Mouse (Mus musculus) spleen, adult 2 months (tissue): Measurements from ENCODE around the gene Insr.

Experiments used
- CTCF ChIP-seq: fragments of 200-500 bp; IDR thresholded peaks from 2 replicates; pipeline ENCODE4 v1.5.1; 2011; ENCODE audit warnings: mild to moderate bottlenecking, inconsistent platforms; ENCODE audit not compliant: insufficient read depth, insufficient read length, insufficient replicate concordance; ENCODE audit errors: extremely low read depth
- POLR2A ChIP-seq: fragments of 200-500 bp; IDR thresholded peaks from 2 replicates; pipeline ENCODE4 v1.6.1; 2011; ENCODE audit warnings: low read depth, low read length, inconsistent platforms

DNA sequence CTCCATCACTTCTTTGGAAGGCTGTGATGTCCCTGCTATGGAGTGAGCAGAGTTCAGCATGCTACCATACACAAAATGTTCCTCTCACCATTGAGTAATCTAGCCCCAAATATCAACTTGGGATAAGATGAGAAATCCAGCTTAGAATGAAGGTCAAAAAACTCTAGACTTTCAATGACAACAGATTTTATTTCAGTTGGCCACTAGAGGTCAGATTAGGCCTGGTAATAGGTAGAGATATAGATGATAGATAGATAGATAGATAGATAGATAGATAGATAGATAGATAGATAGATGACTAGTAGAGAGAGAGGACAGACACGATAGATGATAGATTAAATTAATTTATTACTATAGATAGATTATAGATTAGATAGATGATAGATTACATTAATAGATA is 99.5 kb downstream of the Insr start:
- TF ChIP-seq CTCF: no peak
- TF ChIP-seq POLR2A: no peak
